Mouse (Mus musculus) heart, embryonic 11.5 days (tissue): ENCODE data around the gene Ppm1j. TPM values are rescaled to one million over a fixed set of nuclear protein-coding genes. Genes with fewer than 3 reads are reported as not detected.
"Not testable (repeated sequence)": the region's sequence is repeated elsewhere in the genome, so short reads cannot be mapped to it uniquely, and the experiment has no call there.

Experiments used
- ATAC-seq: fragments of 200-750 bp; cut with Nextera tagmentation; replicated peaks from 2 replicates; pipeline ENCODE4 v1.8.0; 2017; ENCODE audit warnings: moderate library complexity; ENCODE audit not compliant: insufficient number of reproducible peaks, low FRiP score, low TSS enrichment
- H3K27ac ChIP-seq: fragments of 300-500 bp; sonication (generic); 2 replicates; pipeline ENCODE4 v1.5.1; 2014; ENCODE audit warnings: mild to moderate bottlenecking, low read depth, low read length
- H3K27me3 ChIP-seq: fragments of 300-500 bp; sonication (generic); 2 replicates; pipeline ENCODE4 v1.6.1; 2014; ENCODE audit warnings: mild to moderate bottlenecking, low read length, mixed read lengths; ENCODE audit not compliant: control insufficient read depth, insufficient read depth
- H3K36me3 ChIP-seq: fragments of 300-500 bp; sonication (generic); 2 replicates; pipeline ENCODE4 v1.6.1; 2014; ENCODE audit warnings: mild to moderate bottlenecking, low read length, moderate library complexity, mixed read lengths; ENCODE audit not compliant: control insufficient read depth, insufficient read depth
- H3K4me1 ChIP-seq: fragments of 300-500 bp; sonication (generic); 2 replicates; pipeline ENCODE4 v1.6.1; 2014; ENCODE audit warnings: low read length; ENCODE audit not compliant: control insufficient read depth, insufficient read depth
- H3K4me2 ChIP-seq: fragments of 300-500 bp; sonication (generic); 2 replicates; pipeline ENCODE4 v1.6.1; 2014; ENCODE audit warnings: mild to moderate bottlenecking, moderate library complexity
- H3K4me3 ChIP-seq: fragments of 300-500 bp; sonication (generic); 2 replicates; pipeline ENCODE4 v1.5.1; 2014; ENCODE audit warnings: low read depth, low read length
- H3K9ac ChIP-seq: fragments of 300-500 bp; sonication (generic); 2 replicates; pipeline ENCODE4 v1.6.1; 2014; ENCODE audit warnings: mild to moderate bottlenecking, low read depth, low read length, moderate library complexity
- H3K9me3 ChIP-seq: fragments of 300-500 bp; sonication (generic); replicated peaks from 2 replicates; pipeline ENCODE4 v1.6.1; 2016; ENCODE audit warnings: low read length; ENCODE audit not compliant: control insufficient read depth
- WGBS: fragments of 180-500 bp; shearing (Covaris S2); extraction: QIAGEN DNeasy Blood & Tissue Kit; methylation state at CpG from one replicate; pipeline ENCODE4 v1.1.7; 2014; ENCODE audit not compliant: insufficient replicate concordance; 5-methylcytosine and 5-hydroxymethylcytosine counted together
- polyA plus RNA-seq: library from polyadenylated mRNA; unstranded; fragments of >200 nt; fragmentation: Nextera tagmentation; extraction: Ambion mirVana; gene quantifications from 2 replicates; pipeline ENCODE4 v1.2.1, GENCODE M21; 2014

Ppm1j gene
- 23.5 and 36.9 TPM in 2 replicates for polyA plus RNA-seq

DNA sequence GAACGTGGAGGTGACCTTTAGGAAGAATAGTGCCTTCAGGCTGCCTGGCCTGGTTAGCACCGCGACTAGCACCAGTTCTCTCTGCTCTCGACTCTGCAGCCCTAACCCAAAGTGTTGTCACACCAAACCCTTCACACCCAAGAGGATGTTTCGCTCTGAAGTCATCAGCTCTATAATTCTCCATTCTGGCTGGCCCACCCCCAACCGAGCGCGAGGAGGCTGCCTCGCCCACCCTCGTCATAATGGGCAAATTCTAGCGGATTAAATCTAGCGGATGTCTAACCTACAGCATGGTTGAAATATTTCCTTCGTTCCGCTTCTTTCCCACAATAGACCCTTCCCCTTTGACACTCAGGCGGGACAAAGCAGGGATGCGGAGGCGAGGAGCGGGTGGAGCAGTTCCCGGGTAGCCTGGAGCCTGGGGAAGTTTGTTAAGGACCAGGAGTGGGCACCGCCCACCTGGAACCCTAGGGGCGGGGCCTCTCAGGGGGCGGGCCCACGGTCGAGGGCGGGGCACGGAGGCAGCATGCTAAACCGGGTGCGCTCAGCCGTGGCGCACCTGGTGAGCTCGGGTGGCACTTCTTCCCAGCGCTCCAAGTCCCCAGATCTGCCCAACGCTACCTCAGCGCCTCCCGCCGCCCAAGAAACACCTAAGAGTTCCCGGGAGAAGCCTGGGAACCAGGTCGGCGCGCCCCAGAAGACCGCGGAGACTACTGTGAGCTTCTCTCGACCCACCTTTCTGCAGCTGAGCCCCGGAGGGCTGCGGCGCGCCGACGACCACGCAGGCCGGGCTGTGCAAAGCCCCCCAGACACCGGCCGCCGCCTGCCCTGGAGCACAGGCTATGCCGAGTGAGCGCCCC, at the start of gene Ppm1j:
Gene Ppm1j, plus strand, starts transcription at position 496 of the 860 bp plus-strand sequence.
- under 1% methylated on average over 56 of the region's 56 CpGs for WGBS
- H3K27me3 ChIP-seq = peaks cover 46% of the 10 kb centered on the region
- H3K4me1 ChIP-seq = peaks cover 20% of the 10 kb centered on the region

DNA sequence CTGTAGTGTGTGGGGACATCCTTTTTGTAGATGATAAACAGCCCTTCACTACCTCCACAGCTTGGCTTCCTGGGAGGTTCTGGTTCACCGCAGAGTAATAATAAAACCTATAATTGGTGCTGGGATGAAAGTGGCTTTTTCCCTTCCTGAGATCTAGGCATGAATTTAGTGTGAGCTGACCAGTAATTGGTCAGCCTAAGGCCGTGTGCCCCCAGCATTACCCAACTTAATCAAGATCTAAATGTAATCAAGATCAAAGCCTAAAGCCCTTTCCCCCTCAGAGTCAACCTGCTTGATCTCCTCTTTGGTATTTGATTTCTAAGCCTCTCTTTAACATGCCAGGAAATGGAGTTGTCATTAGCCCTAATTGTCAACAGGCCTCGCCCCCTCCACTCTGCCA, 47.9 kb upstream of the Ppm1j start:
- ATAC-seq = no peak
- WGBS = 63% methylated on average over 3 of the region's 3 CpGs
- H3K36me3 ChIP-seq = no peaks in the 10 kb centered on the region

More for the DNA sequence above, at the start of gene Ppm1j:
- peak; percentile 53 for ATAC-seq
- Histone ChIP-seq H3K36me3 (no peaks in the 10 kb centered on the region), H3K9ac (peak within 1 kb of the TSS; percentile 80), H3K4me2 (peak within 1 kb of the TSS; percentile 100), H3K27ac (peak within 1 kb of the TSS; percentile 76), H3K9me3 (no peaks in the 10 kb centered on the region), H3K4me3 (peak within 1 kb of the TSS; percentile 72)

DNA sequence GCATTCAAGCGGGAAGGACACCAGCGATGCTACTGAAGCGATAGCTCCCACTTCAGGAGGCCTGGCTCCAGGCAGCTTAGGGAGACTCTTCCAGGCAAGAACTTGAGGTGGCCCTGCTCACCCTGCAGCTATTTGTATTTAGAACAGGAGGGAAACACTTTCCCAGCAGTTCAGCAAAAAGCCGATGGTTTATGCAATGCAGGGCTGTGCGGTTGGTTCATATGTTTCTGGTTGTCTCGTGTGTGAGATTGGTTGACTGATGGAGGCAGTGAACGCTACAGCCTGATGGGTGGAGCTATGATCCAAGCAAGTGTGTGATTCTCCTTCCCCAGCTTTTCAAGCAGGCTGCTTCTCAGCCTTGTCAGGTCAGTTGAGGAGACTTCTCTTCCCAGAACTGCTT, 46.2 kb upstream of the Ppm1j start:
- no peak for ATAC-seq
- Histone ChIP-seq H3K9ac (no peak overlapping the region), H3K36me3 (no peaks in the 10 kb centered on the region), H3K4me2 (no peak overlapping the region), H3K27me3 (no peaks in the 10 kb centered on the region), H3K4me1 (no peaks in the 10 kb centered on the region), H3K27ac (no peak overlapping the region), H3K4me3 (no peak overlapping the region), H3K9me3 (no peaks in the 10 kb centered on the region)
- 65% methylated on average over 7 of the region's 7 CpGs for WGBS

More for the DNA sequence above, 47.9 kb upstream of the Ppm1j start:
- Histone ChIP-seq H3K27ac (no peak overlapping the region), H3K9me3 (no peaks in the 10 kb centered on the region), H3K4me2 (no peak overlapping the region), H3K4me3 (no peak overlapping the region), H3K4me1 (no peaks in the 10 kb centered on the region), H3K27me3 (no peaks in the 10 kb centered on the region), H3K9ac (no peak overlapping the region)

DNA sequence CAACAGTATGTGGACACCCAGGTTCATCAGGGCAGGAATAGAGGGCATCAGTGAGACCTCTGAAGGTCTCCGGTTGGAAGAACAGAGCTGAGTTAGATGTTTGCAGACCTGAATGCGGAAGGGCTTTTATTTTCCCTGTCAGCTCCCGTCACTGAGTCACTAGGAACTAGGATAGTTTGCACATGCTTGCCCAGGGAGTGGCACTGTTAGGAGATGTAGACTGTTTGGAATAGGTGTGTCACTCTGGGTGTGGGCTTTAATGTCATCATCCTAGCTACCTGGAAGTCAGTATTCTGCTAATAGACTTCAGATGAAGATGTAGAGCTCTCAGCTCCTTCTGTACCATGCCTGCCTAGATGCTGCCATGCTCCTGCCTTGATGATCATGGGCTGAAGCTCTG, 38.9 kb upstream of the Ppm1j start:
- WGBS = 79% methylated on average over 3 of the region's 3 CpGs
- Histone ChIP-seq H3K4me2 (no peak overlapping the region), H3K9ac (no peak overlapping the region), H3K4me3 (no peak overlapping the region), H3K9me3 (no peaks in the 10 kb centered on the region), H3K27ac (no peak overlapping the region), H3K36me3 (no peaks in the 10 kb centered on the region), H3K4me1 (no peaks in the 10 kb centered on the region), H3K27me3 (no peaks in the 10 kb centered on the region)
- no peak for ATAC-seq

DNA sequence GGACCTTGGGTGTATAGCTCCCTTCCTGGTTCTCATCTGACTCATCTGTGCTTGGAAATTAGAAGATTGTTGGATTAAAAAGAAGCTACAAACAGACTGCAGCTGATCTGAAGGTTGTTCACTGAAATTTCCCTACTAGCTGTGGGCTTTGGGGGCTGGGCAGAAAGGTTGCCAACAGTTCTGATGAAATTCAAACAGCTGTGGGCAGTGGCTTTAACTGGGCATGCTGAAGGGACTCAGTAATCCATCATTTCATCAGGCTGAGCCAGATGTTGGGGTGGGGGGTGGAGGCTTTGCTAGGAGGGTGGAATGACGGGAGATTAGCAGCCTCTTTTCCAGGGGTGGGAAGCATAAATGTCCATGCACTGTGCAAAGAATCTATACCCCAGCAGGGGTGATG, 37.7 kb upstream of the Ppm1j start:
- no peaks in the 10 kb centered on the region for H3K36me3 ChIP-seq
- H3K9me3 ChIP-seq = no peaks in the 10 kb centered on the region
- 38% methylated on average over 1 of the region's 1 CpGs for WGBS
- H3K4me2 ChIP-seq = no peak overlapping the region
- H3K4me1 ChIP-seq = no peaks in the 10 kb centered on the region
- no peaks in the 10 kb centered on the region for H3K27me3 ChIP-seq
- no peak overlapping the region for H3K9ac ChIP-seq
- no peak for ATAC-seq
- H3K27ac ChIP-seq = no peak overlapping the region
- no peak overlapping the region for H3K4me3 ChIP-seq

DNA sequence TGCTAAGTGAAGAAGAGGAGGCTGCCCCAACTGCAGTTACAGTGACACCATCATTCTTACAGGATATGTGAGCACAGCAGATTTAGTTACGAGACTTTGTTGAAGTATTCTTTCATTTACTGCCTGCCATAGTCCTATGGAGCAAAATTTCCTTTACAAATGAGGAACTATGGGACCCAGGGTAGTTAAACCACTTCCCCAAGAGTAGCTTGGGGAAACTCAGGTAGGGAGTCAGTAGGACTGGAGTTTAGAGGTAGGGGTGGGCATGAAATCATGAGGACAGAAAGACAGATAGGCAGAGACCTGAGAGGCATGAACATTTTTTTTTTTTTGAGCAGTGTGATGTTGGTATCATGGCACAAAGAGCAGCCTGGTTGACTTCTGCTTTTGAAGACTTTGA, 37.0 kb upstream of the Ppm1j start:
- Histone ChIP-seq H3K4me2 (no peak overlapping the region), H3K9me3 (no peaks in the 10 kb centered on the region), H3K36me3 (no peaks in the 10 kb centered on the region), H3K4me3 (no peak overlapping the region), H3K4me1 (no peaks in the 10 kb centered on the region), H3K27ac (no peak overlapping the region), H3K27me3 (no peaks in the 10 kb centered on the region), H3K9ac (no peak overlapping the region)
- no peak for ATAC-seq
- 62% methylated on average over 1 of the region's 1 CpGs for WGBS

DNA sequence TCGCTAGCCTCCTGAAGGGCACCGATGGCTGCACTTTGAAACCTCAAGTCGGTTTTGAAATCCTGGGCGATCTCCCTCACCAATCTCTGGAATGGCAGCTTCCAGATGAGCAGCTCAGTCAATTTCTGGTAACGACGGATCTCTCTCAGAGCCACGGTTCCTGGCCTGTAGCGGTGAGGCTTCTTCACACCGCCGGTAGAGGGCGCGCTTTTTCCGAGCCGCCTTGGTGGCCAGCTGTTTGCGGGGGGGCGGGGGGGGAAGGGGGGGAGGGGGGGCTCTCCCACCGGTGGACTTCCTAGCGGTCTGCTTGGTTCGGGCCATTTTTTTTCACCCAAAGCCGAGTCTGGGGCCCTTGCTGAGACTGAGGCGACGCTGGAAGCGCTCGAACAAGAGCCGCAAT, 28.0 kb upstream of the Ppm1j start:
- not testable (repeated sequence) for H3K9ac ChIP-seq, H3K36me3 ChIP-seq, H3K27me3 ChIP-seq, H3K27ac ChIP-seq, H3K4me3 ChIP-seq, H3K4me1 ChIP-seq, ATAC-seq, H3K9me3 ChIP-seq
- H3K4me2 ChIP-seq = peak overlapping the region; percentile 44
- 13% methylated on average over 21 of the region's 25 CpGs for WGBS

DNA sequence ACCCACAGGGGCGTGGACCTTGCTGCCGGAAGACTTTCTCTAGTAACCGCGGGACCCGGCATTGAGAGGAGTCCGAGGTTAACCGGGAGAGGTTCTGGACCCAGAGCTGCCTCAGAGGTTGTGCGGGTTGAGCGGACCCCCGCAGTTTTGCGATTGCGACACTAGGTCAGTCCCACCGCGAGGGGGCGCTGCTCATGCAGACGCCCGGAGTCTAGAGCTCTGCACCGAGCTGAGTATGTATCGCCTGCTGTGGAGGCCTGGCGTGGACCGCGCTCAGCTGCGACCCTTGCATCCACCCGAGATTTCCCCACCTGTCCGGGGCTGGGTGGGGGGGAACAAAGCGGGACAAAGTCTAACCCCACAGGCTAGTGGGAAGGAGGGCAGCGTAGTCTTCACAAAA, 22.4 kb upstream of the Ppm1j start:
- Histone ChIP-seq H3K4me2 (peak overlapping the region; percentile 76), H3K9ac (peak overlapping the region; percentile 72), H3K27ac (no peak overlapping the region), H3K36me3 (no peaks in the 10 kb centered on the region), H3K4me1 (peaks cover 4% of the 10 kb centered on the region; the same call in 1 of the 2 replicates), H3K27me3 (no peaks in the 10 kb centered on the region; the same call in 1 of the 2 replicates), H3K9me3 (no peaks in the 10 kb centered on the region), H3K4me3 (peak overlapping the region; percentile 40)
- 3% methylated on average over 27 of the region's 27 CpGs for WGBS
- ATAC-seq = no peak

DNA sequence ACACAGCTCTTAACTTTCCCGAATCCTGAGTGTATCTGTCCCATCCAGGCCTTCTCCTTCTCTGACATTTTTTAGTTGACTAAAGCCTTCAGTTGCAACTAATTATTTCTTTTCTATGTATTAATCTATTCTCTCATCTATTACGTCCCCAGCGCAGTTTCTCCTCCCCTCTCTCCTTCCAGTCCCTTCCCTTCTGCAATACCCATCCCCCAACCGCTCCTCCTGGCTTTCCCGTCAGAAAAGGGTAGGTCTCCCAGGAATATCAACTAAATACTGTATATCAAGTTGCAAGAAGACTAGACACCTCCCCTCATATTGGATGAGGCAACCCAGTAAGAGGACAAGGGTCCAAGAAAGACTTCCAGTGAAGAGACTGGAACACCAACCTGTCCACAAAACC, 22.0 kb upstream of the Ppm1j start:
- ATAC-seq = no peak
- WGBS = 24% methylated on average over 5 of the region's 5 CpGs
- Histone ChIP-seq H3K27ac (no peak overlapping the region), H3K4me1 (peaks cover 4% of the 10 kb centered on the region; the same call in 1 of the 2 replicates), H3K36me3 (no peaks in the 10 kb centered on the region), H3K4me3 (peak overlapping the region; percentile 40), H3K27me3 (no peaks in the 10 kb centered on the region; the same call in 1 of the 2 replicates), H3K9ac (peak overlapping the region; percentile 72), H3K4me2 (peak overlapping the region; percentile 76), H3K9me3 (no peaks in the 10 kb centered on the region)
